Mouse (Mus musculus) embryonic fibroblast, embryonic 13.5 days (primary cell): Measurements from ENCODE around the gene Ebpl. TPM values are rescaled to one million over a fixed set of nuclear protein-coding genes. Genes with fewer than 3 reads are reported as not detected.
A peak's percentile ranks its signal among the peaks of the same experiment; 100 is the strongest.

ENCODE experiments used
- H3K27ac ChIP-seq: 2 replicates; pipeline ENCODE4 v1.5.1; 2012; ENCODE audit warnings: low read length, control low read depth, inconsistent platforms; ENCODE audit not compliant: insufficient read depth
- H3K4me1 ChIP-seq: 2 replicates; pipeline ENCODE4 v1.6.1; 2011; ENCODE audit warnings: low read length; ENCODE audit not compliant: control insufficient read depth, insufficient read depth
- H3K4me3 ChIP-seq: 2 replicates; pipeline ENCODE4 v1.5.1; 2011; ENCODE audit warnings: mild to moderate bottlenecking, control low read depth, low read length; ENCODE audit not compliant: insufficient read depth
- CTCF ChIP-seq: IDR thresholded peaks from 2 replicates; pipeline ENCODE4 v1.5.1; 2011; ENCODE audit warnings: mild to moderate bottlenecking, control low read depth, low read length, moderate library complexity, borderline replicate concordance; ENCODE audit not compliant: insufficient read depth
- POLR2A ChIP-seq: IDR thresholded peaks from 2 replicates; pipeline ENCODE4 v1.6.1; 2011; ENCODE audit warnings: low read depth, mild to moderate bottlenecking, control low read depth, low read length, moderate library complexity
- polyA plus RNA-seq: library from polyadenylated mRNA; stranded (reverse); fragments of >200 nt; gene quantifications from 2 replicates; pipeline ENCODE4 v1.2.4, GENCODE M21; 2011; ENCODE audit warnings: low read depth; ENCODE audit not compliant: missing spikeins, insufficient read length

Gene Ebpl
- polyA plus RNA-seq, 1 experiment: 7.3 TPM

- Histone ChIP-seq H3K4me1 (peaks cover 4% of the 10 kb centered on the region), H3K27ac (peak overlapping the region; percentile 9; the same call in 1 of the 2 replicates), H3K4me3 (no peak overlapping the region)
- TF ChIP-seq CTCF (no peak), POLR2A (no peak)
These were observed 2.0 kb upstream of the Ebpl start for GRCm38 (mm10) chr14:61362268-61362667.

- Histone ChIP-seq H3K27ac (0 out of 2 replicates have a peak overlapping the region, but pooled peaks have one; percentile 20), H3K4me1 (peaks cover 4% of the 10 kb centered on the region), H3K4me3 (no peak overlapping the region)
- no peak for TF ChIP-seq POLR2A
- no peak for TF ChIP-seq CTCF
These were observed 807 bp upstream of the Ebpl start for GRCm38 (mm10) chr14:61360981-61361511.

DNA sequence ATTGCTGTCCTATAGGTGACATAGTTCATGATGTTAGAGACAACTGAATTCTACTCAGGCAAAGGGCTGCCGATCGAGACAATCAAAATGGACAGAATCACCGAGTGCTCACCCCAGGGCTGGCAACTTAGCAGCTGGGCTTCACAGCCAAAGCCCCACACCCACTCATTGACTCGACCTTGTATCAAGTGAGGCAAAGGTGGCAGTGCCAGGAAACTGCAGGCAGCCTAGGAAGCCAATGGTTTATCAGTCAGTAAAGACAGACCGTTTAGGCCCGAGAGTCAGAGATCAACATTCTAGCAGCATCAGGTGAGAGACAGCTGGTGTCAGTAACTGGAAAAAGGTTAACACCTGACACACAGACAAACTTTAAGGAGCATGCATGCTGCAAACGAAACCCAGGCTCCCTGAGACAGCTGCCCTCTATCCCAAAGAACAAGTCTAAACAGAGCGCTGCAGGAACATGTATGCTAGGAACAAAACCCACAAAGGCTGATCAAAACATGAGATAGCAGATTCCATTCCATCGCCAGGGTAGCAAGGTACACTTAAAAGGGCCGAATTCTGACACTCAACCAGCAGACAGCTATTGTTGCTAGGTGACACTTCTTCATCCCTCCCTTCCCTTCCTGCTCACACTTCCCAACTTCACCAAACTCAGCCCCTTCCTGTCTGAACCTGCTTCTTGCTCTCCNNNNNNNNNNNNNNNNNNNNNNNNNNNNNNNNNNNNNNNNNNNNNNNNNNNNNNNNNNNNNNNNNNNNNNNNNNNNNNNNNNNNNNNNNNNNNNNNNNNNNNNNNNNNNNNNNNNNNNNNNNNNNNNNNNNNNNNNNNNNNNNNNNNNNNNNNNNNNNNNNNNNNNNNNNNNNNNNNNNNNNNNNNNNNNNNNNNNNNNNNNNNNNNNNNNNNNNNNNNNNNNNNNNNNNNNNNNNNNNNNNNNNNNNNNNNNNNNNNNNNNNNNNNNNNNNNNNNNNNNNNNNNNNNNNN is 5.7 kb downstream of the Ebpl start:
- H3K27ac ChIP-seq: no peak overlapping the region

DNA sequence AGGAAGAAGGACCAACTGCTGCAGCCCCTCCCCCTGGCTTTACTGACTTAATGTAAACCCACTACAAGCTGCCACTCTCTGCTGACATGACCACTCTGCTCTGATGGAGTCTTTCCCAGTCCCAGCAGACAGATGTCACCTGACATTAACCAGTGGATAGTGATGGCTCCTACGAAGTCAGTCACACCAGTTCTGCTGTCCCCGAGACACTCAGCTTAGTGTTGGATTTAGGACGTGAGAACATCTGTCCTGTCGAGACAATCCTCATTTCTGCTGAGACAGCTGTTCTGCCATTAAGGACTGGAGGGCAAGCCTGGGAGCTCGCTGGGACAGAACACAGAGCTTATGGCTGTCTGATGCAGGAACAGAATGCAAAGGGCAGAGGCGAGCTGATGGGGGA is 9.4 kb downstream of the Ebpl start:
- no peak for TF ChIP-seq POLR2A
- TF ChIP-seq CTCF: no peak
- H3K27ac ChIP-seq: no peak overlapping the region
- no peak overlapping the region for H3K4me3 ChIP-seq
- no peaks in the 10 kb centered on the region for H3K4me1 ChIP-seq

More for the DNA sequence above, 5.7 kb downstream of the Ebpl start:
- no peak overlapping the region for H3K4me3 ChIP-seq
- no peaks in the 10 kb centered on the region for H3K4me1 ChIP-seq
- TF ChIP-seq CTCF (no peak), POLR2A (no peak)

- Histone ChIP-seq H3K27ac (no peak overlapping the region), H3K4me1 (no peaks in the 10 kb centered on the region), H3K4me3 (no peak overlapping the region)
- TF ChIP-seq POLR2A (no peak), CTCF (no peak)
These were observed 10.4 kb downstream of the Ebpl start for GRCm38 (mm10) chr14:61349876-61350275.

- TF ChIP-seq CTCF: peak; percentile 64; the same call in 1 of the 2 replicates
- no peak for TF ChIP-seq POLR2A
- no peak overlapping the region for H3K27ac ChIP-seq
- H3K4me1 ChIP-seq: no peaks in the 10 kb centered on the region
These were observed 13.2 kb downstream of the Ebpl start for GRCm38 (mm10) chr14:61346827-61347698.

DNA sequence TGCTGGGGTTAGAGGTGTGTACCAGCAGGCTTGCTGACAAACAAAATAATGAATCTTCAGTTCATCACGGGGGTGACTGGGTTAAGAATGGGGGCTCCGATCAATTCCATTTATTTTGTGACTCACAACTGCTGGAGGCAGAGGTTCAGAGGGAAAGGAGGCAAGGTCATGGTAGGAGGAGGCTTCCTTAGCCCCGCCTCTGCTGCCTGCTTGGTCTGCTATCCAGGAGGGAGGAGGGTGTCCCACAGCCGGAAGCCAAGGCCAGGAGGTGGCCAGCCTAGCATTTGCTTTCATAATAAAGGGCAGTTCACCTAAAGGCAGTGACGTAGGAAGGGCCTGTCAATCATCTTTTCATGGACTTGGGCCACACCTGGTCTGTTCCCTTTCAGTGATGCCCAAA is 15.6 kb downstream of the Ebpl start:
- TF ChIP-seq POLR2A (no peak), CTCF (no peak)
- Histone ChIP-seq H3K27ac (no peak overlapping the region), H3K4me1 (no peaks in the 10 kb centered on the region), H3K4me3 (no peak overlapping the region)

More at GRCm38 (mm10) chr14:61346827-61347698, 13.2 kb downstream of the Ebpl start:
- H3K4me3 ChIP-seq: no peak overlapping the region

- Histone ChIP-seq H3K4me1 (no peaks in the 10 kb centered on the region), H3K27ac (no peak overlapping the region), H3K4me3 (no peak overlapping the region)
- TF ChIP-seq CTCF (no peak), POLR2A (no peak)
These were observed 20.9 kb downstream of the Ebpl start for GRCm38 (mm10) chr14:61339381-61339780.

- Histone ChIP-seq H3K4me3 (no peak overlapping the region), H3K27ac (no peak overlapping the region)
- no peak for TF ChIP-seq POLR2A
- peak; percentile 57; the same call in 1 of the 2 replicates for TF ChIP-seq CTCF
These were observed 29.2 kb downstream of the Ebpl start for GRCm38 (mm10) chr14:61330996-61331561.

More at GRCm38 (mm10) chr14:61330996-61331561, 29.2 kb downstream of the Ebpl start:
- no peaks in the 10 kb centered on the region for H3K4me1 ChIP-seq
